Mouse (Mus musculus): ENCODE data around the gene Vav3.

Vav3 gene

DNA sequence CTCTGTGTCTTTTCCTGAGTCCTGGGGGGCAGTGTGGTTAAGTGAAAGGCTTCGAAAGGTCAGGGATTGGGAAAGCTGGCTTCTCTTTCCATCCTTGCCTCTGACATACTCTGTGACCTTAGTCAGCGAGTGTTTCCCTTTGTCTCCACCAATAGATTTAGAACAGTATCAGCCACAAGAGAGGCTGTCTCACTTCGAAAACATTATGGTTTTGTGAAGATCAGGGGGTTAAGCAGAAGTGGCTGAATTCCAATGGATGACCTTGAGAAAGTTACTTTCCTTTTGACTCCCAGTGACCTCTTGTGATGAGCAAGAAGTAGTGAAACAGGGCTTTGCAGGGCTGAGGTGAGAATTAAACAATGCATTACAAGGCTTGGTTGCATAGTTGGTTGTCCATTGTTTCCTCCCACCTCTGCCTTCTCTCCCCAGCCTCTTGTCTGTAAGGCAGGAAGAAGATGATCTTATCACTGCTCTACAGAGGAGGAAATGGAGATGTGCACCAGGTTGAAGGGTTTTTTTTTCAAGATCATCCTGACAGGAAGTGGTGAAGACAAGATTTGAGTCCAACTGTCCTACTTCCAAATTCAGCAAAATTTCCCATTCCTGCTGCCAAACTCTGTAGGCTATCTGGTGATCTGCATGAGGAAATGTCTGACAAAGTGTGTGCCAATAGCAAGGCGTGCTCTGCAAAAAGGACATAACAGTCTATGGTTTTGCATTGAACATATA, 11.7 kb downstream of the Vav3 start:
- DNase-seq (ENCODE audit: low read depth in 1 of 2, low spot score in 2 of 2) = no peak

DNA sequence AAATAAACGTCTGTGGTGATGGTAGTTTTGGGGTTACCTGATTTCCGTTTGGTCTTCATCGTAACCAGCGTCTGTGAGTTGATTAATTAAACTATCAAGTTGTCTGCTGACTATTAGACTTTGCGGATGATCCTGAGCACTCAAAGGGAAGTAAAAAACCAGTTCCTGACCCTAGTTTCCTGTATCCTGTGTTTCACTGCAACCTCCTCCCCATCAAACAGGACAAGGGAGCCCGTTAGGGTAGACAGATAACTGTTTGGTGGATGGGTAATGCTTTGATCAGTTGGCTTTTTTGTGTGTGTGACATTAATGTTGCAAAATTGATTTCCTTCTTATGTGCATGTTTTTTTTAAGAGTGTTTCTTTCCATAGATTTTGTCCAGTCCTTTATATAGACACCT, 12.2 kb downstream of the Vav3 start:
- DNase-seq (ENCODE audit: low read depth in 1 of 2, low spot score in 2 of 2) = no peak

DNA sequence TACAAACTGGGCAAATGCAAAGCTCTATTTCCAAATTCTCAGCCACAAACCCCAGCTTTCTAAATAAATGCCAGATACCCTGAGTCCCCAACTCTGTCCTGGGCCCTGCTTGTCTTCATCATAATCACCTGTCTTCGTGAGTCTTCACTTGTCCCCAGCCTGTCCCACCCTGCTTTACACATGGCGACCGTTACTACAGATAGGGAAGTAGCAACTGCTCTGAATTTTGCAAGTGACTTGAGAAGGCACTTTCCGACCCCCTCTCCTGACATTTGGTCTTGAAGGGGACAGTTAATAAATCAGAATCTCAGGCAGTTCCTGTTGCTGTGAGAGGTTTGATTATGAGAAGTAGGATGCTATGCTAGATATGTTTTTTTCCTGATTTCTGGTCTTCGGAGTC, 13.4 kb downstream of the Vav3 start:
- no peak for DNase-seq (ENCODE audit: low read depth in 1 of 2, low spot score in 2 of 2)

DNA sequence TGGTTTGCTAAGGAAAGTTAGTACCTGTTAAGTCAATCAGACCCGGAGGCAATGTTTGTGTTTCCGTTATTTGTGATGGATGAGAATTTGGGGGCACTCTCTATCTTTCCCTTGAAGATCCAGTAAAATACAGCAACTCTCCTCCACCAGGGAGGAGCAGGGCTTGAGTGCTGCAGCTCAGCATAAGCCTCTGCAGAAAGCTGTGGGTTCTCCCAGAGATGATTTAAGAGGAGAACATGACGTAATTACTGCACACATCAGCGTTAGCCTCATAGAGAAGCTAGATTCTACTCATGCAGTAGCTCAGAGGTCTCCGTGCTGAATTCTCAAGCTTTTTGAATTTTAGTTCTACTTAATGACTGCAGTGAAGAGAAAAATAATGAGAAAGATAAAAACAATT, 14.7 kb downstream of the Vav3 start:
- DNase-seq (ENCODE audit: low read depth in 1 of 2, low spot score in 2 of 2) = no peak

DNA sequence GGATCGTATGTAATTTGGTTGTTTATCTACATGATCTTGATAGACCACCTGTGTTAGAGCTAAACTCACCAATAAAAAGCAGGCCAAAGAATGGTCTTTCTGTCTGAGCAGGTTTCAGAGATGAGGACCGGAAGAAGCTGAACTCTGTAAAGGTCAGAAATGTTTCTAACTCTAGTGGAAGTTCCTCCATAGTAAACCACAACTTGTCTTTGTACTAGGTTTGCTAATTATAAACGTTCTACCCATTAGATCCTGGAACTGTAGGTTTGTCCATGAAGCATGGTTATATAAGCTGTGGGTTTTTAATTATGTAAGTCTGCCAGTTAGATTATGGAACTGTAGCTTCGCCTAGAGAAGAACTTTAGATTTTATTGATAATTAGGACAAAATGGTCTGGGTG, 20.3 kb downstream of the Vav3 start:
- DNase-seq (ENCODE audit: low read depth in 1 of 2, low spot score in 2 of 2) = no peak

DNA sequence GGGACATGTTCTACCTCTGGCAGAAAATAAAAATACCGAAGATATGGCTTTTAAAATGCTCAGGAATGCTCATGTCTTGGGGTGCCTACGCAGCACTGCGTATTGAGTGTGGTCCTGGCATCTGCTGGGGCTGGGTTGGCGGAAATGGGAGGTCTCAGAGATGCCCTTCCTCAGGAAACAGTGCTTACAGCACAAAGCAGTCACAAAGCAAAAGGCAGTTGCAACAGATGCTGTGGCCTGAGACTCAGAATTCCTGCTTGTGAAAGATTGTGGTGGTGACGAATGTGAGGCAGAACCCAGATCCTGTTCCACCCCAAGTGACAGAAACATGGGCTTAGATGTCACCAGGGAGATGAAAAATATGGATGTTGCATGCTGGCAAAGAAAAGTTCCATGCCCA, 21.4 kb downstream of the Vav3 start:
- DNase-seq (ENCODE audit: low read depth in 1 of 2, low spot score in 2 of 2) = peak; percentile 51 to 57

DNA sequence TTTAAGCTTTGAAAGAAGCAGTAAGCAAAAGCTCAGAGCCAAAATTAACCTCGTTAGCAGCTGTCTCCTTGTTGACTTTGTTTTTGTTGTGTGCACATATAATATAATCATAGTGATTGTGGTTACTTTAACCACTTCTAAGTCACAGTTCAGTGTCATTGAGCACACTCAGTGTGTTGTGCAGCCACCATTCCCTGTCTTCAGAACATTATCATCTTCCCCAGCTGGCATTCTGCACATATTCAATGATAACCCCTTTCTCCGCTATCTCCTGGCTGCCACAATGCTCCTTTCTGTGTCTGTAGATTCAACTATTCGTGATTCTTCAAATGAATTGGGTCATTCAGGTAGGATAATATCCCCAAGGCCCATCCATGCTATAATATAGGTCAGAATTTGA, 21.9 kb downstream of the Vav3 start:
- DNase-seq (ENCODE audit: low read depth in 1 of 2, low spot score in 2 of 2) = no peak

DNA sequence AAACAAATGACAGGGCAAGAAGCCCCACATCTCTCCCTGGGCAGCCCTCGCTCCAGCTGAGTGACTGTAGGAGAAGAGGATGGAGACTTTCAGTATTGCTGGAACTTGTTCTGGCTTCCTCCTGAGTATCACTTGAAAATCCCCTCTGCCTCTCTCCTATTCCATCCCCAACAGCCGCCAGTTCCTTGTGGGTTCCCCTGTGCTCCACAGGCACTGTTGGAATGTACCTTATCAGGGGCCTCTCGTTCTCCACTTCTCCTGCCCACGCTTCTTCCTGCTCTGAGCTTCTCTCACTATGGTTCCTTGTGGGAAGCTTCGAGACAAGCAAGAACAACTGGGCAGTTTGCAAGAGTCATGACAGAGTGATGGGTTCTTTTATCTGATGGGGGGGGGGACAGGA, 23.1 kb downstream of the Vav3 start:
- no peak for DNase-seq (ENCODE audit: low read depth in 1 of 2, low spot score in 2 of 2)

DNA sequence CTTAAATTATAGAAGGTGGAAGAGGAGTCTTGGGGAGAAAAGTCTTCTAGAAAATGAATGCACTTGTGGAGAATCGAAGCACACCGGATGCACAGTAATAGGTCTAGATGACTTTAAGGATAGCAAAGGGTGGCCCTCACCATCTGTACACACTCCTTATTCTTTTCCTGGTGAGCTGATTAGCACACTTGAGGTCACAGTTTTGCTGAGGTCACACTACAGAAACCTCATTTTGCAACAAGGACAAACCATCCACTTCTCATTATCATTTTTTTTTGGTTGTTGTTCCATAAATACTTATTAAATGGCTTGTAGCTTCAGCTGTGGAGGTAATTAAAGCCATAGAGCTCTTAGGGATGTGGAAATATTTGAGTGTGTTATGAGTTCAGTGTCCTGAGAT, 25.4 kb downstream of the Vav3 start:
- DNase-seq (ENCODE audit: low read depth in 1 of 2, low spot score in 2 of 2) = no peak

DNA sequence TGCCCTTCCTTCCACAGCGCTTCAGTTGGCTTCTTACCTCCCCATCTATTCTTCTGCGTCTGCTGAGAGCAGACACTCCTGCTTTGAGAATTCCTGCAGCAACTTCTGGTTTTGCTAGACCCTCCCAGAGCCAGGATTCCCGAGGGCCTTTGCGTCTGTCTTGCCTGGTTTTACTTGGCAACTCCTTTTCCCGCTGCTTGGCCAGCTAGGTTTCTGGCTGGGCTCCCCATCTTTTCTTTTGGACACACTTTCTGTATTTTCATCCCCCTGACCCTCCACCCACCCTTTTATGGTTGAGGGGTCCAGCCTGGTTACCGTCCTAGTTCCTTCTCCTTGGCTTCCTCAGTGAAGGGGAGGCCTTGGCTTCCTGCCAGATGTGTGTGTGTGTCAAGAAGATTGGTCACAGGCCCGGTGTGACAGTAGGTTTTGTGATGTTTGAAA, 26.0 kb downstream of the Vav3 start:
- no peak for DNase-seq (ENCODE audit: low read depth in 1 of 2, low spot score in 2 of 2)

DNA sequence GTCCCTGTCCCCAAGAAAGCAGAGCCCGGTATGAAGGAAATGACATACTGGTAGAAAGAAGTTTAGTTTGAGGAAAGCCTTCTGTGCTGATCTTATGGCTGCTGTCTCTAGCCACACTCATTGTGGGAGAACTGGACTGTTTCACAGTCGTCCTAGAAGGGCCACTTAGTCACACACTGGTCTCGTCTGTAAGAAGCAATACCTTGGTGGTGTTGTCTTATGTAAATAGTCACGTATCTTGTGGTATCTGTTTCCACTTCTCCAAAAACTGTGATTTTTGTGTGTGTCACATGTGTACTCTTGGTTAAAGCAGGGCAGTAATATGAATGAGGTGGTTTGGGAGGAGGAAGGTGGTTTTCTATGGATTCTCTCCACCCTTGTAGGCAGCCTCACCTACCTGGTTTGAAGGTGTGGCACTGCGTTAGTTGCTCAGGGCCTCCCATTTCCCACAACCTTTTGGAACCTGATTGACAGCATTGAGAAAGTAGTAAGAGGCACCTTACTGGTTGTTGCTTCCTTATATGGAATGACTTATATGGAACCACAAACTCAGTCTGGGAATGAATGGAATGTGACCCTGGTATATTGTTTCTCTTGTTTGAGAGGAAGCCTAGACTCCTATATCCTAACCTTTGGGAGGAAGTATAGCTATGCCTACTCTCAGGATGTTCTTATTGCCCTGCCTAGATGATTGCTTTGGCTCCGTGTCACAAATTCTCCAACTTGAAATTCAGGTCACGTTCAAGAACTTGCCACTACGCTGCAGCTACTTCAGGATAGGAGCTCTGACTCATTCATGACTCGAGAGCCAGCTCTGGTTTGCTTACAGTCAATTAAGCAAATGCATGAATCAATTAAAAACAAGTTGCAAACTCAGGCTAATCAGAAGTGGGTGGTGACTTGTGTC, 28.2 kb downstream of the Vav3 start:
- DNase-seq (ENCODE audit: low read depth in 1 of 2, low spot score in 2 of 2) = no peak

DNA sequence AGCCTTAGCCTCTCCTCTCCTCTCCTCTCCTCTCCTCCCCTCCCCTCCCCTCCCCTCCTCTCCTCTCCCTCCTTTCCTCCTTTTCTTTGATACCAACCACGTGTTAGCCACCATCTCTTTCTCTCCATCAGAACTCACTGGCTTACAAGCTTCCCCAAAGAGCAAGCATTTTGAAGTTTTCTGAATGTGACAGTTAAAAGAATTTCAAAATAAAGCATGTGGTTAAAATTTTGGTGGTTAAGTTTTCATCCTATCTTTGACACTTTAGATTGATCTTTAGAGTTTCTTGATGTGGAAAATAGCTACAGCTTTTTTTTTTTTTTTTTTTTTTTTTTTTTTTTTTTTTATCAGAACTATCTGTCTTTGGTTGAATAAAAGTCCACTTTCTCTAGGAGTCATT, 31.1 kb downstream of the Vav3 start:
- DNase-seq (ENCODE audit: low read depth in 1 of 2, low spot score in 2 of 2) = no peak

DNA sequence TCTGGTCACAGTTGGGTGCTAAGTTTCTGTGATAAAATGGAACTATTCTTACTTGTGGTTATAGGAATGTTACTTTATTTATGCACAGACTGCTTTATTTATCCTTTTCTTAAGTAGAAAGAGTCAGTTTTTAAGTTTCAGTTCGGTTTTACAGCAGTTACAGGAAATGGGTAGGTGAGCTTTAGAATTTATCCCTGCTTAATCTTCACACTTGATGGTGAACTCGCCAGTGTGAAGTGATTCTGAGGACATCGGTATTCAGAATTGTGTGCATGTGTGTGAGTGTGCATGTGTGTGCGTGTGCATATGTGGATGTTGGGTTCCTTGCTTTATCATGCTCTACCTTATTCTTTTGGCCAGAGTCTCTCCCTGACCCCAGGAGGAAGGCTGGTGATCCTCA, 32.2 kb downstream of the Vav3 start:
- no peak for DNase-seq (ENCODE audit: low read depth in 1 of 2, low spot score in 2 of 2)

DNA sequence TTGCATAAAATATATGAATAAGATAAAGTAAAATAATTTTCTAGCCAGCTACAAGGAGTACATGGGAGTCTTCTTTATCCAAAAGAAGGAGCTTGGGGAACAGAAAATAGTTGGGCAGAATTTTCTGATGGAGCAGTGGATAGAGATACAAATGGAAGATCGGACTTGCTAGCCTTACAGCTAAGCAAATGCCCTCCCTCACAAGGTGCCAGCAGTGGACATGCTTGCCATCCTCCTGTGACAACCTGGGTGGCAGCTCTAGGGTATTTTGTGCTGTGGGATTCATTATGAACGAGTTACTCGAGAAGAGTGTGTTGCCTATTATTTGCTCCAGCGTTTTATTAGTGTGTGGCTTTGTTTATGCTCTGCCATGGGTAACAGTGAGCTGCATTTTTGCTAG, 37.8 kb downstream of the Vav3 start:
- DNase-seq (ENCODE audit: low read depth in 1 of 2, low spot score in 2 of 2) = no peak

DNA sequence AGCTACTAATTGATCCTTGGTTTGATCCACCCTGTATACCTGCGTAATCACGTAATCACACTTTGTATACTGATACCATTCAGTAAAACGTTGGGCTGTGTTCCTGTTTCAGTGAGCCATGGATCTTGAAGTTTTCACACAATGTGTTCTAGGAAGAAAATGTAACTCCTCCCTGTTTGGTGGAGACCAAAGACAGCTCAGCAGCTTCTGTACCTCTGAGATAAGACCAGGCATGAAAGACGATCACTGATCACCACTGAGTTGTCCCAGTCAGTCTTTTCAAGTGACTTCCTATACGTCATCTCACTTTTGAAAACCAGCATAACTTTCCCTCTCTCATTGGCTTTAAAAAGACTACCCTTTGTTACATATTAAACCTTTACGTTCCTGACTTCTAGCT, 38.2 kb downstream of the Vav3 start:
- DNase-seq (ENCODE audit: low read depth in 1 of 2, low spot score in 2 of 2) = no peak

DNA sequence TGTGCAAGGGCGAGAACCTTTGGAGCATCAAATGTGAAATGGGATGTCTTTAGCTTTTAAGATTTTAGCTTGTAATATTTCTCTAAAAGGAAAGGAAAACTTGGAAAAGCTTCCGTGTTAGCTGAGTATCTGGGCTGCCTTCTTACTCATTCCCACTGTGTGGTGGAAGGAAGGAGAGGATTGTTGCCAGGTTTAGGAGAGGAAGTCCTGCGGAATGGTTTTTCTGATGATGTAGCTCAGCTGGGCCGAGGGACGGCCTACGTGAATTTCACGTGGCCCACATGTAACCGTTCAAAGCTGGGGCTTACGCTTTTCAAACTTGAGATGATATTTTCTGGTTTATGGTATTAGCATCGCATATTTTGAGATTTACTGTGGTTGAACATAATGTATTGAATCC, 48.3 kb downstream of the Vav3 start:
- DNase-seq (ENCODE audit: low read depth in 1 of 2, low spot score in 2 of 2) = no peak

DNA sequence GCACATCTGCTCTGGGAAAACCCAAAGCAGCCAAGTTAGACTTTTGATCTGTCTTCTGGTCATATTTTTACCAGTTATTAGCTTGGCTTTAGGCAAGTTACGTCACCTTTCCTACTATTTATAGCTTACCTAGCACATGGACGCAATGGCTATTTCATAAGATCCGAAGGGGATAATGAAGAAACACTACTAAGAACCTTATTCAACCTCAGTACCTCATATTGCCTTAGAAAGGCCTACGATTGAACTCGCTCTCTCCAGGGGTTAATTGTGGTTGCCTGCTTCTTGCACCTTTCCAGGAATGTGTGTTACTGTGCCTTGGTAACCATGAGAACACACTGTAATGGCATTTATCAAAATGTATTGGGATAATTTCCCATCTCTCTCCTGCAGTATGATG, 61.1 kb downstream of the Vav3 start:
- no peak for DNase-seq (ENCODE audit: low read depth in 1 of 2, low spot score in 2 of 2)

DNA sequence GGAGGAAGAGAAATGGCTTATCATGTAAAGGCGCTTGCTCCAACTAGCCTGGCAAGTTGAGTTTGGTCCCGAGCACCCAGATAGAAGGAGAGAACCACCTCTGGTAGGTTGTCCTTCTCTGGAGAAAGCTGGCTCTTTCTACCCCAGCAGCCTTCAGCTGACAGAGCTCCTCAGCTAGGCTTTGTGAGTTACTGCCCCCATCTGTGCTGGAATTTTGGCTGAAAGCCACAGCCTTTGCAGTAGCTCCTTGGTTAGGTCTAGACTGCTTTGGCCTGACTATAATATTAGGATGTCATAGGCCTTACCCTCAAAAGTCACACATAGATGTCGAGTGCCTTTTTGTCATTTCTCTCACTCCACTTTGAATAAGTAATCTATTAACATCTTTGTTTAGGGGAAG, 70.8 kb downstream of the Vav3 start:
- DNase-seq (ENCODE audit: low read depth in 1 of 2, low spot score in 2 of 2) = no peak

DNA sequence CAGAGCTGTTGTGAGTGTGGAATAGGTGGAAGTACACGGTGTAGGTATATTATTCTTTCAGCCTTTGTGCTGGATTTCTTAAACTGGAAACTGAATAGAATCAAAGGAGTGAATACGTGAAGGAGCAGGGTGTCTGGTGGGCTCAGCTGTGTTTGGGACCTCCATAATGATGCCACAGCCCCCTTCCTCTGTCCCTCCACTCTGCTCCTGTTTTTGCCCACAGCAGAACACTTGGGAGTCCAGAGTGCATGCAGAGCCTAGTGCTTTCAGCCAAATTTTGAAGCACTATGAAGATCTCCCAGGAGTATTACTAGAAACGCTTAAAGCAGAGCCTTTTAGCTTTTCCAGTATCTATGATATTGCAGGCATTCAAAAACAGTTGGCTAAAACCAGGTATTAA, 80.0 kb downstream of the Vav3 start:
- no peak for DNase-seq (ENCODE audit: low read depth in 1 of 2, low spot score in 2 of 2)

DNA sequence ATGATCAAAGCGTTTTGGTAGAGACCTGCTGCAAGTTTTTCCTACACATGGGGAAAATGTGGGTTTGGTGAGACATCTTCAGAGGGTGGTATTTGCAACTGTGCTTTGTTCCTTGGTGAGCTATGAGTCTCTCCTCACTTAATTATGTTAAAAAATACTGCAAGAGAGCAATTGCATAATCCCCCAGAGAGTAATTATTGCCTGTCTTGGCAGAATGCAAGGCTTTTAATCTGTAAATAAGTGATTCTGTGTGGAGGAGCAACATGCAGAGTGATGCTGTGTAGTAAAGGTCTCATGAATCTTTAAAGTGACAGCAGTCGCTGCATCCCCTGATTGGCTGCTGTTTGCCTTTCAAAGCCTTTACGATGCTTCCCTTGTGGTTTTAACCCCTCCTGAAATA, 80.6 kb downstream of the Vav3 start:
- DNase-seq (ENCODE audit: low read depth in 1 of 2, low spot score in 2 of 2) = no peak

DNA sequence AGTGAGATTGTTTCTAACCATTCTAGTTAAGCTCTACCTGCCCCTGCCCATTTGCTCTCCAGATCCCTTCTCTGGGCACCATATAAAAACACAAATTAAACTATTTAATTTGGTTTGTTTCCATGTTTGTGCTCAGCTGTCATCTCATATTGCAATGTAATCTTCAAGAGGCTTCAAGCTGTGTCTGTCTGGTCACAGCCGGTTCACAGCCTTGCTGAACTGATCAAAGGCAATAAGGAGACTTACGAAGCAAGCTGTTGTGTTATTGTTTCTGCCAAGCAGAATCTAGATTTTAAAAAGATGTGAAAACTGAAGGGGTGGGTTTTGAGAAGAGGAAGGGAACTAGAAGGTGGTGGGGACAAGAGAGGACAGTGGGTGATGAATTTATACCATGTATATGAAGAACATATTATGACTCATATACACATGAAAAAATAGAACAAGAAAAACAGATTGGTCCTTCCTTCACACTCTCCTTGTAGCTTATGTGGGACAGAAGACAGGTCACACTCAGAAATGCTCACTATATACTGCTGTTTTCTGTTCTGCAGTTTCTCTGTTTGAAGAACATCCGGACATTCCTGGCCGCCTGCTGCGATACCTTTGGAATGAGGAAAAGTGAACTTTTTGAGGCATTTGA, 83.1 kb downstream of the Vav3 start:
- no peak for DNase-seq (ENCODE audit: low read depth in 1 of 2, low spot score in 2 of 2)

DNA sequence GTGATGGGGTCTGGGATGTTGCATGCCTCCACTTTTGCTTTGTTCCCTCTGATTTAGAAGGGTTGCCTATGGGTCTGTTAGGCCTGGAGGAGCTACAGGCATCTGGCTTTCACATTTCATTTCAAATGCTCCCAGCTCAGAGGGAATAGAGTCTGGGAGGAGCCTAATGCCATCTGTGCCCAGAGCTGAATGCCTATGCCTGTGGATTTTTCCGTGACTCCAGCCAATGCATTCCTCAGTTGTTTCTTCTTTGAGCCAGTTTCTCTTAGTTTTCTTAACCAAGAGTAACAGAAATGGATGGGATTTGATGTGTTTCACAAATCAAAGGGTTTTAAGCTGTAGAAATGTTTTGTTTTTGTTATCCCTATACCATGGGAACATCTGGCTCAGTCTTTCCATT, 90.8 kb downstream of the Vav3 start:
- DNase-seq (ENCODE audit: low read depth in 1 of 2, low spot score in 2 of 2) = no peak

All from monocyte, adult 2 months (primary cell).